Mouse (Mus musculus) liver, embryonic 11.5 days (tissue): ENCODE measurements at regions not wholly inside any gene's neighbourhood (a gene's known extent, or its start where the extent isn't known, plus 50 kb on each side); places are given as distances from the start of the nearest gene placed in this dataset.

Source experiments
- ATAC-seq: fragments of 200-750 bp; cut with Nextera tagmentation; replicated peaks from 2 replicates; pipeline ENCODE4 v1.8.0; 2017; ENCODE audit warnings: moderate number of reproducible peaks, mild to moderate bottlenecking, moderate TSS enrichment, moderate library complexity; ENCODE audit not compliant: low FRiP score
- DNase-seq: peaks from one replicate; pipeline ENCODE4 v3.0.0-alpha.2; 2017; ENCODE audit warnings: low spot score
- H3K27ac ChIP-seq: fragments of 300-500 bp; sonication (generic); 2 replicates; pipeline ENCODE4 v1.5.1; 2014; ENCODE audit warnings: mild to moderate bottlenecking, low read depth, low read length, control low read depth
- H3K27me3 ChIP-seq: fragments of 300-500 bp; sonication (generic); replicated peaks from 2 replicates; pipeline ENCODE4 v1.6.1; 2014; ENCODE audit warnings: low read length, mixed read lengths; ENCODE audit not compliant: control insufficient read depth, insufficient read depth
- H3K36me3 ChIP-seq: fragments of 300-500 bp; sonication (generic); 2 replicates; pipeline ENCODE4 v1.6.1; 2014; ENCODE audit warnings: mild to moderate bottlenecking, low read length, moderate library complexity, mixed read lengths; ENCODE audit not compliant: control insufficient read depth, insufficient read depth
- H3K4me1 ChIP-seq: fragments of 300-500 bp; sonication (generic); replicated peaks from 2 replicates; pipeline ENCODE4 v1.6.1; 2014; ENCODE audit warnings: low read length, mixed read lengths; ENCODE audit not compliant: control insufficient read depth, insufficient read depth
- H3K4me2 ChIP-seq: fragments of 300-500 bp; sonication (generic); 2 replicates; pipeline ENCODE4 v1.6.1; 2014; ENCODE audit warnings: mild to moderate bottlenecking, control low read depth, moderate library complexity
- H3K4me3 ChIP-seq: fragments of 300-500 bp; sonication (generic); 2 replicates; pipeline ENCODE4 v1.5.1; 2014; ENCODE audit warnings: low read depth, low read length, control low read depth
- H3K9ac ChIP-seq: fragments of 300-500 bp; sonication (generic); 2 replicates; pipeline ENCODE4 v1.6.1; 2014; ENCODE audit warnings: low read depth, low read length, control low read depth
- H3K9me3 ChIP-seq: fragments of 300-500 bp; sonication (generic); 2 replicates; pipeline ENCODE4 v1.6.1; 2016; ENCODE audit warnings: low read length, inconsistent platforms, mixed read lengths; ENCODE audit not compliant: control insufficient read depth
- whole genome bisulfite sequencing: fragments of 180-500 bp; shearing (Covaris S2); extraction: QIAGEN DNeasy Blood & Tissue Kit; methylation state at CpG from one replicate; pipeline ENCODE4 v1.1.7; 2014; 5-methylcytosine and 5-hydroxymethylcytosine counted together

GRCm38 (mm10) chr15:62448116-62448515 is 1396.9 kb downstream of the Gsdmc2 start:
- Histone ChIP-seq H3K9me3 (no peaks in the 10 kb centered on the region), H3K4me1 (no peaks in the 10 kb centered on the region), H3K4me2 (no peak overlapping the region), H3K4me3 (no peak overlapping the region), H3K27me3 (no peaks in the 10 kb centered on the region), H3K27ac (no peak overlapping the region), H3K36me3 (no peaks in the 10 kb centered on the region), H3K9ac (no peak overlapping the region)
- DNase-seq (no peak), ATAC-seq (no peak)
- 70% methylated on average over 3 of the region's 3 CpGs for WGBS

- Histone ChIP-seq H3K4me3 (no peak overlapping the region), H3K36me3 (no peaks in the 10 kb centered on the region), H3K9ac (no peak overlapping the region), H3K4me2 (no peak overlapping the region), H3K4me1 (no peaks in the 10 kb centered on the region), H3K9me3 (no peaks in the 10 kb centered on the region), H3K27me3 (no peaks in the 10 kb centered on the region), H3K27ac (no peak overlapping the region)
- 69% methylated on average over 5 of the region's 5 CpGs for WGBS
- DNase-seq (no peak), ATAC-seq (no peak)
Measured at GRCm38 (mm10) chr15:62439211-62439610, 1405.8 kb downstream of the Gsdmc2 start.

- WGBS = 86% methylated on average over 5 of the region's 5 CpGs
Measured at GRCm38 (mm10) chr15:62436631-62437030, 1408.3 kb downstream of the Gsdmc2 start.

GRCm38 (mm10) chr15:62435141-62435680 is 1409.8 kb downstream of the Gsdmc2 start:
- Histone ChIP-seq H3K4me3 (no peak overlapping the region), H3K9ac (no peak overlapping the region), H3K27ac (no peak overlapping the region), H3K9me3 (no peaks in the 10 kb centered on the region), H3K4me2 (no peak overlapping the region), H3K27me3 (no peaks in the 10 kb centered on the region), H3K4me1 (no peaks in the 10 kb centered on the region), H3K36me3 (no peaks in the 10 kb centered on the region)
- DNase-seq (no peak), ATAC-seq (no peak)
- WGBS = 82% methylated on average over 4 of the region's 4 CpGs

More at GRCm38 (mm10) chr15:62436631-62437030, 1408.3 kb downstream of the Gsdmc2 start:
- Histone ChIP-seq H3K4me1 (no peaks in the 10 kb centered on the region), H3K36me3 (no peaks in the 10 kb centered on the region), H3K9me3 (no peaks in the 10 kb centered on the region), H3K4me3 (no peak overlapping the region), H3K27me3 (no peaks in the 10 kb centered on the region), H3K9ac (no peak overlapping the region), H3K4me2 (no peak overlapping the region), H3K27ac (no peak overlapping the region)
- no peak for DNase-seq
- ATAC-seq = no peak

GRCm38 (mm10) chr15:62432742-62433245 is 1412.2 kb downstream of the Gsdmc2 start:
- no peak overlapping the region for H3K9ac ChIP-seq

GRCm38 (mm10) chr15:62431150-62431678 is 1413.8 kb downstream of the Gsdmc2 start:
- Histone ChIP-seq H3K9me3 (no peaks in the 10 kb centered on the region), H3K36me3 (no peaks in the 10 kb centered on the region), H3K27ac (no peak overlapping the region), H3K4me3 (no peak overlapping the region), H3K27me3 (no peaks in the 10 kb centered on the region), H3K4me1 (no peaks in the 10 kb centered on the region), H3K4me2 (no peak overlapping the region), H3K9ac (no peak overlapping the region)
- no peak for DNase-seq
- 71% methylated on average over 1 of the region's 1 CpGs for WGBS
- ATAC-seq = no peak

More at GRCm38 (mm10) chr15:62432742-62433245, 1412.2 kb downstream of the Gsdmc2 start:
- ATAC-seq (no peak), DNase-seq (no peak)
- Histone ChIP-seq H3K9me3 (no peaks in the 10 kb centered on the region), H3K27ac (no peak overlapping the region), H3K36me3 (no peaks in the 10 kb centered on the region), H3K4me3 (no peak overlapping the region), H3K27me3 (no peaks in the 10 kb centered on the region), H3K4me2 (no peak overlapping the region), H3K4me1 (no peaks in the 10 kb centered on the region)
- 93% methylated on average over 1 of the region's 1 CpGs for WGBS

- no peaks in the 10 kb centered on the region for H3K9me3 ChIP-seq
- H3K27ac ChIP-seq = no peak overlapping the region
- DNase-seq = no peak
- ATAC-seq = no peak
- no peaks in the 10 kb centered on the region for H3K27me3 ChIP-seq
- H3K4me1 ChIP-seq = no peaks in the 10 kb centered on the region
- H3K36me3 ChIP-seq = no peaks in the 10 kb centered on the region
- 81% methylated on average over 5 of the region's 5 CpGs for WGBS
- no peak overlapping the region for H3K4me3 ChIP-seq
- no peak overlapping the region for H3K4me2 ChIP-seq
- no peak overlapping the region for H3K9ac ChIP-seq
Measured at GRCm38 (mm10) chr15:62422995-62423394, 1422.0 kb downstream of the Gsdmc2 start.

- DNase-seq (no peak), ATAC-seq (no peak)
- Histone ChIP-seq H3K27ac (no peak overlapping the region), H3K9me3 (no peaks in the 10 kb centered on the region), H3K4me3 (no peak overlapping the region), H3K36me3 (no peaks in the 10 kb centered on the region), H3K27me3 (no peaks in the 10 kb centered on the region), H3K9ac (no peak overlapping the region), H3K4me1 (no peaks in the 10 kb centered on the region), H3K4me2 (no peak overlapping the region)
- WGBS = 88% methylated on average over 7 of the region's 7 CpGs
Measured at GRCm38 (mm10) chr15:62421073-62421851, 1423.7 kb downstream of the Gsdmc2 start.

- Histone ChIP-seq H3K4me1 (no peaks in the 10 kb centered on the region), H3K36me3 (no peaks in the 10 kb centered on the region), H3K27me3 (no peaks in the 10 kb centered on the region), H3K9ac (no peak overlapping the region), H3K4me2 (no peak overlapping the region), H3K4me3 (no peak overlapping the region), H3K9me3 (no peaks in the 10 kb centered on the region), H3K27ac (no peak overlapping the region)
- no peak for ATAC-seq
- no peak for DNase-seq
Measured at GRCm38 (mm10) chr15:62416691-62417090, 1428.3 kb downstream of the Gsdmc2 start.
